Mouse (Mus musculus) forebrain, embryonic 15.5 days (tissue): ENCODE measurements around the gene Fam126a. TPM values are rescaled to one million over a fixed set of nuclear protein-coding genes. Genes with fewer than 3 reads are reported as not detected.

Experiments
- ATAC-seq: fragments of 200-750 bp; cut with Nextera tagmentation; replicated peaks from 2 replicates; pipeline ENCODE4 v1.8.0; 2017; ENCODE audit warnings: mild to moderate bottlenecking, moderate TSS enrichment, moderate library complexity
- H3K27ac ChIP-seq: fragments of 300-500 bp; sonication (generic); replicated peaks from 2 replicates; pipeline ENCODE4 v1.5.1; 2015; ENCODE audit warnings: mild to moderate bottlenecking, inconsistent platforms
- H3K27me3 ChIP-seq: fragments of 300-500 bp; sonication (generic); 2 replicates; pipeline ENCODE4 v1.6.1; 2015; ENCODE audit warnings: inconsistent platforms
- H3K36me3 ChIP-seq: fragments of 300-500 bp; sonication (generic); 2 replicates; pipeline ENCODE4 v1.6.1; 2015; ENCODE audit warnings: mild to moderate bottlenecking, inconsistent platforms
- H3K4me1 ChIP-seq: fragments of 300-500 bp; sonication (generic); 2 replicates; pipeline ENCODE4 v1.6.1; 2015; ENCODE audit warnings: inconsistent platforms
- H3K4me2 ChIP-seq: fragments of 300-500 bp; sonication (generic); replicated peaks from 2 replicates; pipeline ENCODE4 v1.6.1; 2015; ENCODE audit warnings: mild to moderate bottlenecking, inconsistent platforms
- H3K4me3 ChIP-seq: fragments of 300-500 bp; sonication (generic); 2 replicates; pipeline ENCODE4 v1.5.1; 2015; ENCODE audit warnings: mild to moderate bottlenecking, inconsistent platforms
- H3K9ac ChIP-seq: fragments of 300-500 bp; sonication (generic); replicated peaks from 2 replicates; pipeline ENCODE4 v1.6.1; 2015; ENCODE audit warnings: mild to moderate bottlenecking, inconsistent platforms
- H3K9me3 ChIP-seq: fragments of 300-500 bp; sonication (generic); 2 replicates; pipeline ENCODE4 v1.6.1; 2016; ENCODE audit warnings: inconsistent platforms
- WGBS: fragments of 180-500 bp; shearing (Covaris S2); methylation state at CpG from one replicate; pipeline ENCODE4 v1.1.7; 2015; ENCODE audit warnings: mixed read lengths; 5-methylcytosine and 5-hydroxymethylcytosine counted together
- polyA plus RNA-seq: library from polyadenylated mRNA; unstranded; fragments of >200 nt; fragmentation: Nextera tagmentation; extraction: Ambion mirVana; gene quantifications from 2 replicates; pipeline ENCODE4 v1.2.1, GENCODE M21; 2015

The Fam126a gene
- polyA plus RNA-seq, 1 experiment from 2014 or later: 52.3 TPM

- Histone ChIP-seq H3K4me2 (no peak overlapping the region), H3K27me3 (no peaks in the 10 kb centered on the region), H3K9ac (no peak overlapping the region), H3K36me3 (no peaks in the 10 kb centered on the region), H3K4me1 (0 out of 2 replicates have a peak, but pooled peaks cover 5% of the 10 kb centered on the region), H3K27ac (no peak overlapping the region), H3K9me3 (no peaks in the 10 kb centered on the region), H3K4me3 (no peak overlapping the region)
- WGBS: 80% methylated on average over 1 of the region's 1 CpGs
- no peak for ATAC-seq
These were observed 113.2 kb downstream of the Fam126a start for GRCm38 (mm10) chr5:23917301-23917700.

GRCm38 (mm10) chr5:23911556-23911955, 118.9 kb downstream of the Fam126a start:
- H3K36me3 ChIP-seq: no peaks in the 10 kb centered on the region
- H3K4me3 ChIP-seq: no peak overlapping the region
- WGBS: 96% methylated on average over 1 of the region's 1 CpGs
- H3K27ac ChIP-seq: no peak overlapping the region
- no peaks in the 10 kb centered on the region for H3K27me3 ChIP-seq
- no peak for ATAC-seq
- no peaks in the 10 kb centered on the region for H3K4me1 ChIP-seq
- no peak overlapping the region for H3K4me2 ChIP-seq
- H3K9ac ChIP-seq: no peak overlapping the region
- no peaks in the 10 kb centered on the region for H3K9me3 ChIP-seq

- no peak overlapping the region for H3K4me2 ChIP-seq
- H3K36me3 ChIP-seq: no peaks in the 10 kb centered on the region
- no peak for ATAC-seq
- no peaks in the 10 kb centered on the region for H3K9me3 ChIP-seq
- no peak overlapping the region for H3K9ac ChIP-seq
- no peaks in the 10 kb centered on the region for H3K27me3 ChIP-seq
- H3K4me3 ChIP-seq: no peak overlapping the region
- WGBS: 97% methylated on average over 3 of the region's 3 CpGs
- no peaks in the 10 kb centered on the region for H3K4me1 ChIP-seq
- no peak overlapping the region for H3K27ac ChIP-seq
These were observed 121.2 kb downstream of the Fam126a start for GRCm38 (mm10) chr5:23909256-23909655.

DNA sequence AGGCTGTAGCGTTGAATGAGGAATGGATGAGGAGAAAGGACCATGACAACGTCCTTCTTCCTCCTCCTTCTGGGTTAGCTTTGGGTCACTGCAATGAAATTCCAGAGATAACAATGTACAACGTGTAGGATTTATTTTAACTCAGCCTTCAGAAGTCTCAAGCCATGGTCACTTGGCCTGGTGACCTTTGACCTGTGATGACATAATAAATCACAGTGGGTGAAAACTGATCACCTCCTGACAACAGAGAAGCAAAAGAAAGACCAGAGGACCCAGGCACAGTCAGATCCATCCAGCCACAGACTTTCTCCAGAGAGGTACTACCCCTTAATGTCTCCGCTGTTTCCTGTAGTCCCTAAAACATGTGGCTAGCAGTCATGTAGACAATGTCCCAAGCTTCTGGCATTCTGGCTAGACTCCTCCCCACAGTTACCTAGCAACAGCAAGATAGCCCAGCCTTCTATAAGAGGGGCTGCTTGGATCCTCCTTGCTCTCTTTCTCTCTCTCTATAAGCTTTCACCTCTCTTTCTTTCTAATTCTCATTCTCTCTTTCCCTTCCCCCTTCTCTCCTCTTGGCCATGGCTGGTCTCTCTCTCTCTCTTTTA, 121.9 kb downstream of the Fam126a start:
- Histone ChIP-seq H3K9ac (no peak overlapping the region), H3K27ac (no peak overlapping the region), H3K4me2 (no peak overlapping the region), H3K36me3 (no peaks in the 10 kb centered on the region), H3K4me1 (no peaks in the 10 kb centered on the region), H3K4me3 (no peak overlapping the region), H3K9me3 (no peaks in the 10 kb centered on the region), H3K27me3 (no peaks in the 10 kb centered on the region)
- ATAC-seq: no peak
- WGBS: 91% methylated on average over 4 of the region's 4 CpGs

- no peak overlapping the region for H3K4me3 ChIP-seq
- no peak overlapping the region for H3K4me2 ChIP-seq
- H3K9me3 ChIP-seq: no peaks in the 10 kb centered on the region
- 89% methylated on average over 2 of the region's 2 CpGs for WGBS
- H3K4me1 ChIP-seq: no peaks in the 10 kb centered on the region
- no peaks in the 10 kb centered on the region for H3K27me3 ChIP-seq
- H3K36me3 ChIP-seq: no peaks in the 10 kb centered on the region
- H3K27ac ChIP-seq: no peak overlapping the region
- no peak overlapping the region for H3K9ac ChIP-seq
- ATAC-seq: no peak
These were observed 128.3 kb downstream of the Fam126a start for GRCm38 (mm10) chr5:23902221-23902620.

- H3K36me3 ChIP-seq: no peaks in the 10 kb centered on the region
- no peaks in the 10 kb centered on the region for H3K27me3 ChIP-seq
- no peak overlapping the region for H3K9ac ChIP-seq
- H3K27ac ChIP-seq: no peak overlapping the region
- no peak for ATAC-seq
- WGBS: 76% methylated on average over 4 of the region's 4 CpGs
- no peak overlapping the region for H3K4me2 ChIP-seq
- H3K4me3 ChIP-seq: no peak overlapping the region
- H3K9me3 ChIP-seq: no peaks in the 10 kb centered on the region
- H3K4me1 ChIP-seq: no peaks in the 10 kb centered on the region
These were observed 130.3 kb downstream of the Fam126a start for GRCm38 (mm10) chr5:23900190-23900589.

DNA sequence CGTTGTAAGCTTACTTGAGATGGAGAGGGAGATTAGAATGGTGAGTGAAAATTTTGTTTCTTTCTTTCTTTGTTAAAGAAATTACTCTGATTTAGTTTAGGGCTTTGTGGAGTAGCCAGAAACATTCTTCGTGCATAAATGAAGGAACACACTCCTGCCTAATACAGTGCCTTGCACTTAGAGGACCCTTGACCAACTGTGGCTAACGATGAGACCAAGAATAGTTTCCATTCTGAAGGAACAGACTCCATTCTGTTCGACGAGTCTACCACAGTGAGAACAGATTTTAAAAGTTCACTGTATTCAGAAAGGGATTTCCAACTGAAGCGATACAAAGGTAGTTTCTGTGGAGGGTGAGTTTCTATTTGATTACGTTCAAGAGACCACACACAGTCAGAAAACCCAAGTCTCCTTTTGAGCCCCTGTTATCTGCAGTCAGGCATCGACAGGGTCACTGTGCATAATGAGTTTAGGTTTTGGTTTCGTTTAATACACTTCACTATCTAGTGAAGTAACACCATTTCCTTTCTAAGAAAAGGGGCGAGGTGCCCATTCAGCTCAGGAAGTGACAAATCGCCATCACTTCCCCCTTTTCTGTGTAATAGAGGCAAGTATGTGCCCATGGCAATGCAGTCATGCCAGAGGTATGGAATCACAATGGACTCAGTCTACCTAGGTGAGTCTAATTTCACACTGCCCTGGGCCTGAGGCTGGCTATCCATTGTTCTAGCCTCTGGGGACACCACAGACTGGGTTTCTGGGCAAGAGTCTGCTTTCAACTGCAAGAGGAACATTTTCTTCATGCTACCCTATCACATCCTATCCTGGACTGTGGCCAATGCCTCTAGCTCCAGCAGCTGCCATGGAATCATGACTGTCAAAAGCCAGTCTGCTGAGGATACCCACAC, 136.4 kb downstream of the Fam126a start:
- H3K4me2 ChIP-seq: no peak overlapping the region
- no peak overlapping the region for H3K9ac ChIP-seq
- no peak overlapping the region for H3K4me3 ChIP-seq
- no peak for ATAC-seq
- H3K9me3 ChIP-seq: no peaks in the 10 kb centered on the region
- no peaks in the 10 kb centered on the region for H3K4me1 ChIP-seq
- no peaks in the 10 kb centered on the region for H3K27me3 ChIP-seq
- H3K36me3 ChIP-seq: no peaks in the 10 kb centered on the region
- WGBS: 54% methylated on average over 11 of the region's 11 CpGs
- no peak overlapping the region for H3K27ac ChIP-seq

DNA sequence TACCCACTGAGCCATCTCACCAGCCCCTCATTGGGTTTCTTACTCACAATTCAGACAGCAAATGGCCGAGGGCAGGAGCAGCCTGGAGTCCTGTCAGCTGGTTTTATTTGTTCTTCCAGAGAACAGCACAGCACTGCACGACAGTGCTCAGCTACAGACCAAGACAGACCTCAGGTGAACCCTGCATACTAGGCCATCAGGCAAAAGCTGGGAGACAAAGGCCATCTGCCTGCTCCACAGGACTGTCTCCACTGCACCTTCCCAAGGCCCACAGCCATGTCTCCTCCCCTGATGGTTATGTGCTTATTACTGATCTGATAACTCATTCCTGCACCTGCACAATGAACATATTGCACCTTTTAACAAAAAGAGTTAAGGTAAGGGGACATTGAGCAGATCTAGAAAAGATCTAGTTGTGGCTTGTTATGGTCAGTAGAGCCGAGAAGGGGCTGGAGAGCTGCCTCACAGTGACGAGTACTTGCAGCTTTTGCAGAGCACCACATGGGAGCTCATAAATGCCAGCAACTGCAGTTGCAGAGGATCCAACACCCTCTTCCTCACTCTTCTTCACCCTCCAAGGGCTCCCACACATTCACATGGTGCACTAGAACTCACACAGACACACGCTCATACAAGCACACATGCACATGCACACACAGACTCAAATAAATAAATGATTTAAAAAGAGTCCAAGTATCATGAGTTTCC, 137.2 kb downstream of the Fam126a start:
- H3K27ac ChIP-seq: no peak overlapping the region
- no peaks in the 10 kb centered on the region for H3K36me3 ChIP-seq
- H3K9me3 ChIP-seq: no peaks in the 10 kb centered on the region
- H3K4me3 ChIP-seq: no peak overlapping the region
- WGBS: 76% methylated on average over 5 of the region's 5 CpGs
- no peaks in the 10 kb centered on the region for H3K4me1 ChIP-seq
- H3K27me3 ChIP-seq: no peaks in the 10 kb centered on the region
- no peak overlapping the region for H3K4me2 ChIP-seq
- no peak for ATAC-seq
- H3K9ac ChIP-seq: no peak overlapping the region

- peak; percentile 32; the same call in 1 of the 2 replicates for ATAC-seq
- Histone ChIP-seq H3K4me3 (no peak overlapping the region), H3K4me1 (no peaks in the 10 kb centered on the region), H3K27ac (no peak overlapping the region), H3K9me3 (no peaks in the 10 kb centered on the region), H3K27me3 (no peaks in the 10 kb centered on the region), H3K9ac (no peak overlapping the region), H3K4me2 (no peak overlapping the region), H3K36me3 (no peaks in the 10 kb centered on the region)
- WGBS: 41% methylated on average over 10 of the region's 10 CpGs
These were observed 139.8 kb downstream of the Fam126a start for GRCm38 (mm10) chr5:23890734-23891133.

DNA sequence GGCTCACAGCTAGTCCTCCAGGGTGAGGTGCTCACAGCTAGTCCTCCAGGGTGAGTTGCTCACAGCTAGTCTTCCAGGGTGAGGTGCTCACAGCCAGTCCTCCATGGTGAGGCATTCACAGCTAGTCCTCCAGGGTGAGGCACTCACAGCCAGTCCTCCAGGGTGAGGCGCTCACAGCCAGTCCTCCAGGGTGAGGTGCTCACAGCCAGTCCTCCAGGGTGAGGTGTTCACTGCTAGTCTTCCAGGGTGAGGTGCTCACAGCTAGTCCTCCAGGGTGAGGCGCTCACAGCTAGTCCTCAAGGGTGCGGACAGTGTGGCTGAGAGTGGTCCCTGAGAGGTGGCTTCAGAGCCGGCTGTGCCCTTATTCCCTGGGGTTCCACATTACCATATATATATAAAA, 141.0 kb downstream of the Fam126a start:
- 76% methylated on average over 4 of the region's 4 CpGs for WGBS
- Histone ChIP-seq H3K27me3 (no peaks in the 10 kb centered on the region), H3K9ac (no peak overlapping the region), H3K4me2 (no peak overlapping the region), H3K27ac (no peak overlapping the region), H3K36me3 (no peaks in the 10 kb centered on the region), H3K4me3 (no peak overlapping the region), H3K4me1 (no peaks in the 10 kb centered on the region), H3K9me3 (no peaks in the 10 kb centered on the region)
- ATAC-seq: no peak

DNA sequence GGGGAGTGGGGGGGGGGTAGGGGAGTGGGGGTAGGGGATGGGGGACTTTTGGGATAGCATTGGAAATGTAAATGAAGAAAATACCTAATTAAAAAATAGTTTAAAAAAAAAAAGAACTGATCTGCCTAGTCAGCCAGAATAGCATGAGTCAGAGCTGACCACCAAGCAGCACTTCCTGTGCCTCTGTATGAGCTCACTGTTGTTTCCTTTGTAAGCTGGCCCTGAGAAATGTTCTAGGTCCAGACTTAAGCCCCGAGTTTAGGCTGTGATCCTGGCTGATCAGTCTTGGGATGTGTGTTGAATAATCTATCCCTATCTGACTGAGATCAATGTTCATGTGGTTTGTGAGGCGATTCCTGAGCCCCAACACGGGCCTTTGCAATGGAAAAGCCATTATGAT, 143.4 kb downstream of the Fam126a start:
- Histone ChIP-seq H3K9ac (no peak overlapping the region), H3K27me3 (no peaks in the 10 kb centered on the region), H3K36me3 (no peaks in the 10 kb centered on the region), H3K27ac (no peak overlapping the region), H3K4me3 (no peak overlapping the region), H3K4me2 (no peak overlapping the region), H3K4me1 (no peaks in the 10 kb centered on the region), H3K9me3 (no peaks in the 10 kb centered on the region)
- ATAC-seq: no peak
- 84% methylated on average over 3 of the region's 3 CpGs for WGBS

DNA sequence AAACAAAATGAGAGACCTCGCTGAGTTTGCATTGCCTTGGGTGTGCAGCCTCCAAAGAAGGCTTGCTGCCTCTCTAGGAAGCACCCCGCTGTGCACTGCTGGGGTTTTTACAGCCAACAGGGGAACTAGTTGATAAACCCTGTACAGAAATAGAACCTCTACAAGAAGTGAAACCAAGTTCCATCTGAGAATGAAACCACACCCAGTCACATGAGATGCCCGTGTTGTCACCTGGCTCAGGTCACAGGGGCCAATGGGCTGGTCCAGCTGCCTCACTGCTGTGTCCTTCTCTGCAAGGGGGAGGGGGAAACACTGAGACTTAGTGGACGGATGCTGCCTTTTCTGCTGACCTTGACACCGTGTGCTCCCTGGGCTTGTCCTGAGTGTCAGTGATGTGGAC, 156.0 kb downstream of the Fam126a start:
- 73% methylated on average over 5 of the region's 5 CpGs for WGBS
- Histone ChIP-seq H3K4me3 (no peak overlapping the region), H3K27me3 (no peaks in the 10 kb centered on the region), H3K4me1 (no peaks in the 10 kb centered on the region), H3K9me3 (no peaks in the 10 kb centered on the region), H3K4me2 (no peak overlapping the region), H3K9ac (no peak overlapping the region), H3K27ac (no peak overlapping the region), H3K36me3 (no peaks in the 10 kb centered on the region)
- ATAC-seq: no peak
